Mouse (Mus musculus) lung, embryonic 16.5 days (tissue): ENCODE data around the gene Hmcn2. TPM values are rescaled to one million over a fixed set of nuclear protein-coding genes. Genes with fewer than 3 reads are reported as not detected.
A peak's percentile ranks its signal among the peaks of the same experiment; 100 is the strongest.

Source experiments
- ATAC-seq: fragments of 200-750 bp; cut with Nextera tagmentation; 2 replicates; pipeline ENCODE4 v1.8.0; 2017; ENCODE audit warnings: low read depth, mild to moderate bottlenecking, moderate library complexity
- H3K27ac ChIP-seq: fragments of 300-500 bp; sonication (generic); 2 replicates; pipeline ENCODE4 v1.5.1; 2014; ENCODE audit warnings: mild to moderate bottlenecking, control low read depth, low read length
- H3K27me3 ChIP-seq: fragments of 300-500 bp; sonication (generic); 2 replicates; pipeline ENCODE4 v1.6.1; 2014; ENCODE audit warnings: low read depth, low read length, mixed read lengths; ENCODE audit not compliant: control insufficient read depth, insufficient read depth
- H3K36me3 ChIP-seq: fragments of 300-500 bp; sonication (generic); 2 replicates; pipeline ENCODE4 v1.6.1; 2014; ENCODE audit warnings: low read length; ENCODE audit not compliant: control insufficient read depth, insufficient read depth
- H3K4me1 ChIP-seq: fragments of 300-500 bp; sonication (generic); replicated peaks from 2 replicates; pipeline ENCODE4 v1.6.1; 2014; ENCODE audit warnings: low read length, mixed read lengths; ENCODE audit not compliant: control insufficient read depth, insufficient read depth
- H3K4me2 ChIP-seq: fragments of 300-500 bp; sonication (generic); 2 replicates; pipeline ENCODE4 v1.6.1; 2014; ENCODE audit warnings: low read depth, low read length, control low read depth
- H3K4me3 ChIP-seq: fragments of 300-500 bp; sonication (generic); 2 replicates; pipeline ENCODE4 v1.5.1; 2014; ENCODE audit warnings: mild to moderate bottlenecking, low read length, control low read depth
- H3K9ac ChIP-seq: fragments of 300-500 bp; sonication (generic); 2 replicates; pipeline ENCODE4 v1.6.1; 2014; ENCODE audit warnings: low read length, control low read depth
- H3K9me3 ChIP-seq: fragments of 300-500 bp; sonication (generic); 2 replicates; pipeline ENCODE4 v1.6.1; 2016; ENCODE audit warnings: low read length; ENCODE audit not compliant: control insufficient read depth
- WGBS: fragments of 180-500 bp; shearing (Covaris S2); extraction: QIAGEN DNeasy Blood & Tissue Kit; methylation state at CpG from one replicate; pipeline ENCODE4 v1.1.7; 2014; 5-methylcytosine and 5-hydroxymethylcytosine counted together
- polyA plus RNA-seq: library from polyadenylated mRNA; unstranded; fragments of >200 nt; fragmentation: Nextera tagmentation; extraction: Ambion mirVana; gene quantifications from 2 replicates; pipeline ENCODE4 v1.2.1, GENCODE M21; 2015

Gene Hmcn2
- polyA plus RNA-seq, 1 experiment from 2014 or later = 1.4 TPM

DNA sequence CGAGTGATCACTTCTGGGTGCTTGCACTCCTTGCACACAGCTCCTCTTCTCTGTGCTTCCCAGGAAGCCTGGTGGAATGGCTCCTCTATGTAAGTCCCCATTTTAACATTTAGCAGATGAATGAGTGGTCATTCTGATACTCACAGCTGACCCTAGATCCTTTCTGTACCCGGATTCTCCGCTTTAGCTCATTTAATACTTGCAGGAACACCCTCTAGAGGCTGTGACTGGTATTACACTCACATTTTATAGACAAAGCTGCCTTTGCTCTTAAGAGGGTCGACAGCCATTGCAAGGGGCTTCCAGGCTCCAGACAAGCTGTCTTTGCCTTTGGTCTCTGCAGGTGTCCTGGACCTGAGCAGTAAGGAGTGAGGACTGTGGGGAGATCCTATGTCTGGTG is 14.9 kb upstream of the Hmcn2 start:
- no peak overlapping the region for H3K27ac ChIP-seq
- ATAC-seq = no peak
- WGBS = 13% methylated on average over 4 of the region's 4 CpGs
- no peak overlapping the region for H3K4me3 ChIP-seq
- no peak overlapping the region for H3K4me2 ChIP-seq
- H3K4me1 ChIP-seq = peaks cover 4% of the 10 kb centered on the region; the same call in 1 of the 2 replicates
- H3K27me3 ChIP-seq = no peaks in the 10 kb centered on the region
- H3K36me3 ChIP-seq = no peaks in the 10 kb centered on the region
- H3K9me3 ChIP-seq = no peaks in the 10 kb centered on the region
- no peak overlapping the region for H3K9ac ChIP-seq

DNA sequence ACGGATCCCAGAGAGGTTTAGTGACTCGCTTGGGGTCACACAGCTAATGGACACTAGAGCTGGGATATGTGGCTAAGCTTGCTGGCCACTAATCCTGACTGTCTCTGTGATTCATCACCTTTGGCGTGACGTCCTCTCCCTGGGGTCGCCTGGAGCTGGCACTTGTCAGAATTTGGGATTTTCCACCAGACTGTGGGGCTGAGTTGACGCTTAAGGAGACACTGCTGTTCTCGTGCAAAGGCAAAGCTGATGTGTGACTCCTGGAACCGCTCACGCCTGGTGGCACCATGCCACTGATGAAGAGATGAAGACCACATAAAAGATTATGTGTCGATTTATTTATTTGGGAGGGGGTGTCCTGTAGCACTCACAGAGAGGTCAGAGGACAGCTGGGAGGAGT is 14.2 kb upstream of the Hmcn2 start:
- 53% methylated on average over 10 of the region's 10 CpGs for WGBS
- Histone ChIP-seq H3K4me3 (no peak overlapping the region), H3K27me3 (no peaks in the 10 kb centered on the region), H3K27ac (no peak overlapping the region), H3K4me1 (peaks cover 4% of the 10 kb centered on the region; the same call in 1 of the 2 replicates), H3K4me2 (no peak overlapping the region), H3K9me3 (no peaks in the 10 kb centered on the region), H3K36me3 (no peaks in the 10 kb centered on the region), H3K9ac (no peak overlapping the region)
- ATAC-seq = no peak; the same call in 1 of the 2 replicates

- 62% methylated on average over 9 of the region's 9 CpGs for WGBS
- no peak for ATAC-seq
These were observed 11.0 kb upstream of the Hmcn2 start for GRCm38 (mm10) chr2:31303177-31303576.

GRCm38 (mm10) chr2:31304191-31304590 is 10.0 kb upstream of the Hmcn2 start:
- no peak for ATAC-seq
- WGBS = 57% methylated on average over 9 of the region's 9 CpGs
- Histone ChIP-seq H3K4me3 (no peak overlapping the region), H3K9me3 (no peaks in the 10 kb centered on the region), H3K27ac (no peak overlapping the region), H3K27me3 (no peaks in the 10 kb centered on the region; the same call in 1 of the 2 replicates), H3K9ac (no peak overlapping the region), H3K4me1 (no peaks in the 10 kb centered on the region), H3K36me3 (no peaks in the 10 kb centered on the region), H3K4me2 (no peak overlapping the region)

More at GRCm38 (mm10) chr2:31303177-31303576, 11.0 kb upstream of the Hmcn2 start:
- Histone ChIP-seq H3K27me3 (no peaks in the 10 kb centered on the region; the same call in 1 of the 2 replicates), H3K4me2 (no peak overlapping the region), H3K4me1 (peaks cover 4% of the 10 kb centered on the region; the same call in 1 of the 2 replicates), H3K9ac (no peak overlapping the region), H3K27ac (no peak overlapping the region), H3K36me3 (no peaks in the 10 kb centered on the region), H3K4me3 (no peak overlapping the region), H3K9me3 (no peaks in the 10 kb centered on the region)

- 69% methylated on average over 22 of the region's 22 CpGs for WGBS
These were observed 9.2 kb upstream of the Hmcn2 start for GRCm38 (mm10) chr2:31304801-31305665.

DNA sequence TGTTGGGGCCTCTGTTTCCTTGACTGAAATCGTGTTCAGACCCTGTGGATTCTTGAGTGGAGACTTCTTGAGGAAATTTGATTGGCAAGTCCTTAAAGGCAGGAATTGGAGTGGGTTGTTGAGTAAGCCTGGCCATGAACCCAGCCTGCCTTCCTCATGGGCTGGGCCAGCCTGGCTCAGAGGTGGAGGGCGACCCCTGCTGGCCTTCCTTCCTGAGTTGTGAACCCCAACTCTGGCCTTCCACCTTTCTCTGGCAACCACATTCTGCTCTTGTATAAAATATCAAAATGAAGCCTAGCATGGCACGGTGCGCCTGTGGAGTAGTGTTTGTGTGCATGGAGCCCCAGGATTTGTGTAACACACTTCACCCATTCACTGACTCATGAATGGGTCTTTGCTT is 8.5 kb upstream of the Hmcn2 start:
- WGBS = 36% methylated on average over 4 of the region's 4 CpGs
- Histone ChIP-seq H3K27me3 (peaks cover 11% of the 10 kb centered on the region), H3K9ac (no peak overlapping the region), H3K27ac (no peak overlapping the region), H3K9me3 (no peaks in the 10 kb centered on the region), H3K4me3 (no peak overlapping the region), H3K4me1 (no peaks in the 10 kb centered on the region), H3K4me2 (no peak overlapping the region), H3K36me3 (no peaks in the 10 kb centered on the region)
- ATAC-seq = 0 out of 2 replicates have a peak, but pooled peaks have one; percentile 12

More at GRCm38 (mm10) chr2:31304801-31305665, 9.2 kb upstream of the Hmcn2 start:
- no peak overlapping the region for H3K4me3 ChIP-seq
- no peak overlapping the region for H3K27ac ChIP-seq
- H3K9me3 ChIP-seq = no peaks in the 10 kb centered on the region
- no peak for ATAC-seq
- H3K9ac ChIP-seq = no peak overlapping the region
- H3K4me2 ChIP-seq = no peak overlapping the region
- no peaks in the 10 kb centered on the region for H3K36me3 ChIP-seq
- no peaks in the 10 kb centered on the region for H3K4me1 ChIP-seq
- peaks cover 7% of the 10 kb centered on the region for H3K27me3 ChIP-seq

DNA sequence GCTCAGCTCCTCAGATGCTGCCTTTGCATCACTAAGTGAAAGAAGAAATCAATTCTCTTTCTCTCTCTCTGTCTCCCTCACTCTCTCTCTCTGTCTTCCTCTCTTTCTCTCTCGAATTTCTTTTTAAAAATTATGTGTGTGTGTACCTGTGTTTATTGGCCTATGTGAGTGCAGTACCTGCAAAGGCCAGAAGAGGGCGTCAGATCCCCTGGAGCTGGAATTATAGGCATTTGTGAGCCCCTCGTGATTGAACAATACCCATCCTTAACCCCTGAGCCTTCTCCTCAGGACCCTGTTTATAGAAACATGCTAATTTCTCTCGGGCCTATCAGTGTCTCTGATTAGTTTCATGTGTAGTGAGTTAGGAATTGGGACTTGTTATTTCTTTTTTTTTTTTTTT is 6.0 kb upstream of the Hmcn2 start:
- Histone ChIP-seq H3K9ac (no peak overlapping the region), H3K4me2 (no peak overlapping the region), H3K27me3 (peaks cover 27% of the 10 kb centered on the region), H3K4me1 (no peaks in the 10 kb centered on the region), H3K4me3 (no peak overlapping the region), H3K36me3 (no peaks in the 10 kb centered on the region), H3K9me3 (no peaks in the 10 kb centered on the region), H3K27ac (no peak overlapping the region)
- 55% methylated on average over 4 of the region's 4 CpGs for WGBS
- no peak for ATAC-seq

DNA sequence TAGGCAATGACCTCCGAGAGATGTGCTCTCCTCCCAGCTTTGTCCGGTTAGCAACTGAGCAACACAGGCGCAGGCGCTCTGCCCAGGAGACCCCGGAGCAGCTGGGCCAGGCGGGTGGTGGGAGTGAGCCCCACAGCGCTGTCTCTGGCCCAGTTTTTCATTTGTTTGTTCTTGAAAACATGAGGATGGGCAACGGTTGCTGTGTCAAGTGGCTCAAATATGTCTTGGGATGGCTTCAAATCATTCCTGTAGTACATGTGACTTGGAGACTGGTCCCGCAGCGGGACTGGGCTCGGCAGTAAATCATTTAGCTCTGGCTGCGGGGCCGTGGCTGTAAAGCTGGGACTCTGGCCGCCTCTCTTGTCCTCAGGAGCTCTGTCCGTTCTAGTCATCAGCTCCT is 4.7 kb upstream of the Hmcn2 start:
- H3K9ac ChIP-seq = no peak overlapping the region
- no peak overlapping the region for H3K27ac ChIP-seq
- no peak for ATAC-seq
- peaks cover 40% of the 10 kb centered on the region for H3K27me3 ChIP-seq
- no peaks in the 10 kb centered on the region for H3K36me3 ChIP-seq
- H3K9me3 ChIP-seq = no peaks in the 10 kb centered on the region
- H3K4me1 ChIP-seq = no peaks in the 10 kb centered on the region
- H3K4me2 ChIP-seq = no peak overlapping the region
- no peak overlapping the region for H3K4me3 ChIP-seq
- 43% methylated on average over 15 of the region's 15 CpGs for WGBS

GRCm38 (mm10) chr2:31318162-31318561 is 3.9 kb downstream of the Hmcn2 start:
- peaks cover 57% of the 10 kb centered on the region for H3K27me3 ChIP-seq
- ATAC-seq = no peak
- no peak overlapping the region for H3K4me3 ChIP-seq
- H3K9me3 ChIP-seq = no peaks in the 10 kb centered on the region
- H3K4me2 ChIP-seq = no peak overlapping the region
- no peak overlapping the region for H3K27ac ChIP-seq
- no peaks in the 10 kb centered on the region for H3K4me1 ChIP-seq
- WGBS = 10% methylated on average over 2 of the region's 2 CpGs
- no peaks in the 10 kb centered on the region for H3K36me3 ChIP-seq
- H3K9ac ChIP-seq = no peak overlapping the region
